Mouse (Mus musculus) stomach, embryonic 15.5 days (tissue): ENCODE measurements around the gene Gm28051. TPM values are rescaled to one million over a fixed set of nuclear protein-coding genes. Genes with fewer than 3 reads are reported as not detected.

ENCODE experiments used
- ATAC-seq: fragments of 200-750 bp; cut with Nextera tagmentation; 2 replicates; pipeline ENCODE4 v1.8.0; 2017; ENCODE audit warnings: low read depth, moderate number of reproducible peaks, moderate TSS enrichment; ENCODE audit not compliant: insufficient read depth, low FRiP score
- H3K27ac ChIP-seq: fragments of 300-500 bp; sonication (generic); 2 replicates; pipeline ENCODE4 v1.5.1; 2015; ENCODE audit warnings: mild to moderate bottlenecking, inconsistent platforms
- H3K27me3 ChIP-seq: fragments of 300-500 bp; sonication (generic); replicated peaks from 2 replicates; pipeline ENCODE4 v1.6.1; 2015; ENCODE audit warnings: inconsistent platforms
- H3K36me3 ChIP-seq: fragments of 300-500 bp; sonication (generic); 2 replicates; pipeline ENCODE4 v1.6.1; 2015; ENCODE audit warnings: inconsistent platforms
- H3K4me1 ChIP-seq: fragments of 300-500 bp; sonication (generic); 2 replicates; pipeline ENCODE4 v1.6.1; 2015; ENCODE audit warnings: inconsistent platforms
- H3K4me2 ChIP-seq: fragments of 300-500 bp; sonication (generic); 2 replicates; pipeline ENCODE4 v1.6.1; 2015; ENCODE audit warnings: mild to moderate bottlenecking, inconsistent platforms
- H3K4me3 ChIP-seq: fragments of 300-500 bp; sonication (generic); replicated peaks from 2 replicates; pipeline ENCODE4 v1.5.1; 2015; ENCODE audit warnings: inconsistent platforms
- H3K9ac ChIP-seq: fragments of 300-500 bp; sonication (generic); 2 replicates; pipeline ENCODE4 v1.6.1; 2015; ENCODE audit warnings: inconsistent platforms
- H3K9me3 ChIP-seq: fragments of 300-500 bp; sonication (generic); 2 replicates; pipeline ENCODE4 v1.6.1; 2016; ENCODE audit warnings: inconsistent platforms
- WGBS: fragments of 180-500 bp; shearing (Covaris S2); methylation state at CpG from one replicate; pipeline ENCODE4 v1.1.7; 2015; 5-methylcytosine and 5-hydroxymethylcytosine counted together
- polyA plus RNA-seq: library from polyadenylated mRNA; unstranded; fragments of >200 nt; fragmentation: Nextera tagmentation; extraction: Ambion mirVana; gene quantifications from 2 replicates; pipeline ENCODE4 v1.2.1, GENCODE M21; 2015

Gm28051 gene
- polyA plus RNA-seq, 1 experiment from 2014 or later: not detected

DNA sequence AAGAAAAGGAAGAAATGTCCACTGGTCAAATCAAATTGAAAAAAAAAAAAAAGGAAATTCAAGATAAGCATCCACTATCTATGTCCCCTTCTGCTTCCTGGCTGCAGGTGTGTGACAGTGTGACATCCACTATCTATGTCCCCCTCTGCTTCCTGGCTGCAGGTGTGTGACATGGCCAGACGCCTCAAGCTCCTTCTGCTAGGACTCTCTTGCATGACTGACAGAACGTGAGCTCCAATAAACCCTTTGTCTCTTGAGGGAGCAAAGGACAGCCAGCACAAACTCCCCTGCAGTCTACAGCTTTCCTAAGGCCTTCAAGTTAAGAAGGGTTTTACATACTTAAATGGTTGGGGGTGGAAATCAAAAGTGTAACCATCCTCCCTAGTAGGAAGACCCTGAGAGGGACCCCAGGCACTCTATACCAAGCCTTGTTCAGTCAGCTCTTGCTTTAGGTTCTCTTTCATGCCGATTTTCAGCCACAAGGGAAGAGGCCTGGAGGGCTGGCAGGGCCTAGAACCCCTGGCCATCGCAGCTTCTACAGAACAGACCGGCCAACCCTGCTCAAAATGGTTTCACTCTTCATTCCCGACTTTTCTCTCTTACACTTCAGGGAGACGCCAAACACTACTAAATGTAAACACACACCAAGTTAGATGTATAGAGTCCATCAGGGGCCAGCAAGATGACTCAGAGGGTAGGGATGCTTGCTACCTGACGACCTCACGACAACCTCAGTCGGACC lies 42.7 kb downstream of the Gm28051 start:
- no peaks in the 10 kb centered on the region for H3K4me1 ChIP-seq
- no peak overlapping the region for H3K4me2 ChIP-seq
- no peaks in the 10 kb centered on the region for H3K36me3 ChIP-seq
- H3K9me3 ChIP-seq: no peaks in the 10 kb centered on the region
- WGBS: 77% methylated on average over 10 of the region's 10 CpGs
- ATAC-seq: no peak
- H3K27ac ChIP-seq: no peak overlapping the region
- no peak overlapping the region for H3K9ac ChIP-seq
- H3K27me3 ChIP-seq: no peaks in the 10 kb centered on the region
- H3K4me3 ChIP-seq: no peak overlapping the region

- Histone ChIP-seq H3K9ac (no peak overlapping the region), H3K9me3 (no peaks in the 10 kb centered on the region), H3K4me2 (no peak overlapping the region), H3K27me3 (no peaks in the 10 kb centered on the region), H3K27ac (no peak overlapping the region), H3K36me3 (no peaks in the 10 kb centered on the region), H3K4me1 (no peaks in the 10 kb centered on the region), H3K4me3 (no peak overlapping the region)
- 76% methylated on average over 2 of the region's 2 CpGs for WGBS
- no peak for ATAC-seq
These were observed 43.4 kb downstream of the Gm28051 start for GRCm38 (mm10) chr12:102714116-102714515.

DNA sequence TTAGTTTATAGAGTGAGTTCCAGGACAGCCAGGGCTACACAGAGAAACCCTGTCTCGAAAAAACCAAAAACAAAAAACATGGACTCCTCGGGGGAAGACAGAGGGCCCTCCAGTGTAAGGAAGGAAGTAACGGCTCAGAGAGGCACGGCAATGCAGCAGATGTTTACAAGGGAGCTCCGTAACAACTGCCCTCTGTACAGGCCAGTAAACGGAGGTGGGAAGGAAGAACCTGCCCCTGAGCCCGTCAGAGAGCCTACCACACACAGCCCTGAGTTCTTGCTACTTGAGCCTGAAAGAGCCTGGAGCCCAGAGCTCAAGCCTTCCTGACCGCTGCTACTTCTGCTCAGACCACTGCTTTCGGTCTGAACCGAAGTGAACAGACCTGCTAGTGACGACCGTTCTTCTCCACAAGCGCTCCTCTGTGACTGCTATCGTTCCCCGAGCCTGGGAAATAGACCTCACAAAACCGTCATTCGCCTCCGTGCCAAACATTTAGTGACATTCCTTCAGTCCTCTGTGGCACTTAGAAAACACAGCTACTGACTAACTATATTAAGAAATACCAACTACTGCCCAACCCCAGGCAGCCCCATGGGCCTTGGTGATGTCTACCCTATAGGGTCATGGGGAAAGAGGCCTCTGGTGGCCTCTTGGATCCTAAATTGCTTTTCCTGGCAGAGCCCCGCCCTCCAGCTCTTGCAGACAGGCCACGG lies 44.3 kb downstream of the Gm28051 start:
- H3K27me3 ChIP-seq: no peaks in the 10 kb centered on the region
- ATAC-seq: no peak
- H3K9me3 ChIP-seq: no peaks in the 10 kb centered on the region
- H3K4me3 ChIP-seq: no peak overlapping the region
- H3K4me2 ChIP-seq: no peak overlapping the region
- WGBS: 65% methylated on average over 20 of the region's 20 CpGs
- H3K36me3 ChIP-seq: no peaks in the 10 kb centered on the region
- H3K9ac ChIP-seq: no peak overlapping the region
- no peak overlapping the region for H3K27ac ChIP-seq
- H3K4me1 ChIP-seq: no peaks in the 10 kb centered on the region

DNA sequence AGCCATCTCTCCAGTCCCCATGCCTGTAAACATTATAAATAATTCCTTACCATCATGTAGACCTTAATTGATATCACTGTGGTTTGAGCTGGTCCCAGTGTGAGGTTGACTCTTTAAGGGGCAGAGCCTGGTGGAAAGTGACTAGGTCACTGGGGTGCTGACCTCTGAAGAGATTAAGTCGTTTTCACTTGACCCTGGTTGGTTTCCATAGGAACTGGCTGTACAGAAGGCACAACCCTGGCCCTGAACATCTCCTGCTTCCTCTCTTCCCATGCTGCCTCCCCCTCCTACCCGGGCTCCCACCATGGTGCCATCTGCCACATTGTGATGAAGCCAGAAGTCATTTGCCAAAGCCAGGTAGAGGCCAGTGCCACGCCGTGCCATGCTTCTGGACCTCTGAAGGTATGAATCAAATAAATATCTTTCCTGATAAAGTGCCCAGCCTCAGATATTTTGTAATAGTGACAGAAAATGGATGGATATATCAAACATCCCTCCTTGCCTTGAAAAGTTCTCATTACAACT lies 46.7 kb downstream of the Gm28051 start:
- Histone ChIP-seq H3K9ac (no peak overlapping the region), H3K9me3 (no peaks in the 10 kb centered on the region), H3K4me2 (no peak overlapping the region), H3K27ac (no peak overlapping the region), H3K27me3 (no peaks in the 10 kb centered on the region), H3K4me1 (0 out of 2 replicates have a peak, but pooled peaks cover 3% of the 10 kb centered on the region), H3K36me3 (no peaks in the 10 kb centered on the region), H3K4me3 (no peak overlapping the region)
- WGBS: 68% methylated on average over 4 of the region's 4 CpGs
- ATAC-seq: no peak

- no peak overlapping the region for H3K9ac ChIP-seq
- H3K9me3 ChIP-seq: no peaks in the 10 kb centered on the region
- no peak for ATAC-seq
- H3K36me3 ChIP-seq: no peaks in the 10 kb centered on the region
- H3K4me1 ChIP-seq: peaks cover 7% of the 10 kb centered on the region; the same call in 1 of the 2 replicates
- H3K27ac ChIP-seq: no peak overlapping the region
- H3K4me2 ChIP-seq: no peak overlapping the region
- H3K4me3 ChIP-seq: no peak overlapping the region
- no peaks in the 10 kb centered on the region for H3K27me3 ChIP-seq
- WGBS: 79% methylated on average over 5 of the region's 5 CpGs
These were observed 47.7 kb downstream of the Gm28051 start for GRCm38 (mm10) chr12:102709896-102710295.

DNA sequence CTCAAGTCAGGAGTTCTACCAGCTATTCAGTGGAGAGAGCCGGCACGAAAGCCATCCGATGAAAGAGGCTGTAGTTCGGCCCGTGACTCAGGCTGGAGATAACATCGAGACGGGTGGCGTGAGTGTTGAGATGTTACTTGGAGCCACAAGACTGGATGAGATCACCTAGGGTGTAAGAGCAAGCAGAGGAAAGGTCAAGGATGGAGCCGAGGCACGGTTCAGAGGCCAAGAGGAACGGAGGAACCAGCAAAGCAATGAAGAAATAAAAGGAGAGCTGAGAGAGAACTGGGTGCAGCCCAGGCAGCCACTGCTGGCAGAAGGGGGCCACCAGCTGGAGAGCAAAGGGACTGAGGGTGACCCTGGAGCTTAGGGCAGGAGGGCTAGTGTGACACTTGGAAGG lies 49.3 kb downstream of the Gm28051 start:
- no peak overlapping the region for H3K9ac ChIP-seq
- 75% methylated on average over 11 of the region's 11 CpGs for WGBS
- ATAC-seq: no peak
- no peaks in the 10 kb centered on the region for H3K27me3 ChIP-seq
- no peak overlapping the region for H3K27ac ChIP-seq
- peaks cover 14% of the 10 kb centered on the region for H3K4me1 ChIP-seq
- no peak overlapping the region for H3K4me2 ChIP-seq
- H3K36me3 ChIP-seq: no peaks in the 10 kb centered on the region
- H3K9me3 ChIP-seq: no peaks in the 10 kb centered on the region
- H3K4me3 ChIP-seq: no peak overlapping the region

- Histone ChIP-seq H3K4me1 (peaks cover 24% of the 10 kb centered on the region), H3K4me2 (no peak overlapping the region), H3K36me3 (no peaks in the 10 kb centered on the region), H3K4me3 (no peak overlapping the region), H3K27me3 (no peaks in the 10 kb centered on the region), H3K27ac (no peak overlapping the region), H3K9me3 (no peaks in the 10 kb centered on the region), H3K9ac (no peak overlapping the region)
- no peak for ATAC-seq
- 87% methylated on average over 10 of the region's 10 CpGs for WGBS
These were observed 50.6 kb downstream of the Gm28051 start for GRCm38 (mm10) chr12:102706833-102707463.

DNA sequence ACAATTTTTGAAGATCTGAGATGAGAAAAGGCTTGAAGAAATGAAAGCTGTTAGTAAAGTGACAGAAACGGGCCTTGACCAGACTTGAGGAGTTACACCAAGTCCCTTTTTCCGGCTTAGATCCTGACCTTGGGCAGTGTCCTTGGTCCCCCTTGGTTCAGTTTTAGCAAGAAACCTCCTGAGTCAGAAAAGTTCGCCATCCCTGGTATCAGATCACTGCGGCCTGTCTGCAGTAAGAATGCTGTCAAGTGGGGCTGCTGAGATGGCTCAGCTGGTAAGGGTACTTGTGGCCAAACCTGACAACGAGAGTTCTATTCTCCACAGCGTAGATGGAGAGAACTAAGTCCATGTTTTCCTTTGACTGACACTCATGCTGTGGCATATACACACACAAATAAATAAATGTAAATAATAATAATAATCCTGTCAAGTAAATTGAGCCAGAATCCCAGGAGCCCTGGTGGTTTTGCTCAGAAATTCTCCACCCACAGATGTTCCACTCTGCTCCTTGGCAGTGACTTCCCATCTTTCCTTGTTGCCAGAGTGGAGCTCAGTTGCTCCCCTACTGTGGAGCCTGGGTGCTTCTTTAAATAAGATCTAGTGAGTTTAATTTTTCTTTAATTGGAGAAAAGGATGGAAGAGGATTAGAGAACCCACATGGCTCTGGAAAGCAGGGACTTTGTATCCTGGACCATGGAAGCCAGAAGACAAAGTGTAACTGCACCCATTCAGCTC lies 51.5 kb downstream of the Gm28051 start:
- no peak overlapping the region for H3K4me3 ChIP-seq
- H3K9me3 ChIP-seq: no peaks in the 10 kb centered on the region
- H3K4me1 ChIP-seq: peaks cover 28% of the 10 kb centered on the region
- no peak overlapping the region for H3K9ac ChIP-seq
- ATAC-seq: no peak
- H3K27me3 ChIP-seq: no peaks in the 10 kb centered on the region
- 60% methylated on average over 6 of the region's 6 CpGs for WGBS
- H3K36me3 ChIP-seq: no peaks in the 10 kb centered on the region
- no peak overlapping the region for H3K27ac ChIP-seq
- H3K4me2 ChIP-seq: peak overlapping the region; percentile 95

DNA sequence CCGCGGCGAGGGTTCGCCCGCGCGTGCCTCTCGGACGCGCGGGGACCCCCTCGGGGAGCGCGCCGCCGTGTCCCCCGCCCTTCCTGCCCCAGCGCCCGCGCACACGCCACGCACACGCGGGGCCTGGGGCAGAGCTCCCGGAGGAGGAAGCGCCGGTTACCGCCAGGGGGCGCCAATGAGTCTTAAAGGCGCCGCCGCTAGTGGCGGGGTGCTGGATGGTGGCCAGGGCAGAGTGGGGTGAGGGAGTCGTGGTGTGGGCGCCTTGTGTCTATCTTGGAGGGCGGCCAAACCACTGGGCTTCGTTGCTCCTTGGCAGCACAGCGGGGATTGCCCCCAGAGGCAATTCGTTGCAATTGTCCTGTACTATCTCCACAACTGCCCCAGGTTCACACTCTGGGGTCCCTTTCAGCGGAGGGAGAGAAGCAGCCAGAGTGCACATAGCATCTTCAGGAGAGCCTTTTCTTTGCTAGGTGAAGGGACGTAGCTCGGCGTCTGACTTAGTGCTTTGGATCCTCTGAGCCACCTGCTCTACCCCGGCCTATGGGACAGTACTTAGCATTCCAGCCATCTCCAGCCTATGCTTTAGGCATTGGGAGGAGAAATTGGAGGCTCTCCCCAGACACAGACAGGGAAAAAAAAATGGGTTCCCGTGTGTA lies 52.2 kb downstream of the Gm28051 start:
- 2% methylated on average over 45 of the region's 45 CpGs for WGBS

GRCm38 (mm10) chr12:102704457-102705198 lies 52.9 kb downstream of the Gm28051 start, which contains the start of gene Itpk1:
TSS of gene Itpk1 (minus strand) at chr12:102704930.
- WGBS: under 1% methylated on average over 72 of the region's 105 CpGs
- H3K4me1 ChIP-seq: peaks cover 30% of the 10 kb centered on the region
- H3K4me2 ChIP-seq: peak within 1 kb of the TSS; percentile 95
- peak; percentile 92 for ATAC-seq
- no peaks in the 10 kb centered on the region for H3K27me3 ChIP-seq
- H3K4me3 ChIP-seq: peak within 1 kb of the TSS; percentile 81
- peak within 1 kb of the TSS; percentile 69 for H3K9ac ChIP-seq
- no peaks in the 10 kb centered on the region for H3K36me3 ChIP-seq
- no peaks in the 10 kb centered on the region for H3K9me3 ChIP-seq
- peak within 1 kb of the TSS; percentile 87 for H3K27ac ChIP-seq

More for the DNA sequence above, 52.2 kb downstream of the Gm28051 start:
- Histone ChIP-seq H3K4me1 (peaks cover 30% of the 10 kb centered on the region), H3K27me3 (no peaks in the 10 kb centered on the region), H3K9ac (peak overlapping the region; percentile 58), H3K27ac (peak overlapping the region; percentile 87), H3K4me3 (peak overlapping the region; percentile 81), H3K9me3 (no peaks in the 10 kb centered on the region), H3K4me2 (peak overlapping the region; percentile 95), H3K36me3 (no peaks in the 10 kb centered on the region)
- ATAC-seq: peak; percentile 70
